Mouse (Mus musculus): ENCODE measurements around the gene Aasdh.

Aasdh gene

GRCm38 (mm10) chr5:76905405-76906154 is at the start of gene Aasdh:
Gene Aasdh, minus strand, starts transcription at chr5:76905514.
- DNase-seq (ENCODE audit: extremely low read depth, low read depth, low spot score), result peak; percentile 26

GRCm38 (mm10) chr5:76954271-76954900 is 49.1 kb upstream of the Aasdh start:
- peak; percentile 43 for DNase-seq (ENCODE audit: extremely low read depth, low read depth, low spot score)

- no peak for DNase-seq (ENCODE audit: extremely low read depth, low read depth, low spot score)
Observed at GRCm38 (mm10) chr5:76953794-76954193, 48.5 kb upstream of the Aasdh start.

GRCm38 (mm10) chr5:76952112-76953040 is 47.1 kb upstream of the Aasdh start:
- no peak for DNase-seq (ENCODE audit: extremely low read depth, low read depth, low spot score)

GRCm38 (mm10) chr5:76951106-76952027 is 46.1 kb upstream of the Aasdh start, which contains the start of the genes Paics and Ppat:
Gene Paics, plus strand, starts transcription at chr5:76951307.
Gene Ppat, minus strand, starts transcription at chr5:76951578.
- DNase-seq (ENCODE audit: extremely low read depth, low read depth, low spot score), result peak; percentile 62

- DNase-seq (ENCODE audit: extremely low read depth, low read depth, low spot score), result no peak
Observed at GRCm38 (mm10) chr5:76950343-76951105, 45.2 kb upstream of the Aasdh start.

GRCm38 (mm10) chr5:76947758-76948157 is 42.4 kb upstream of the Aasdh start:
- no peak for DNase-seq (ENCODE audit: extremely low read depth, low read depth, low spot score)

GRCm38 (mm10) chr5:76947142-76947541 is 41.8 kb upstream of the Aasdh start:
- DNase-seq (ENCODE audit: extremely low read depth, low read depth, low spot score), result no peak

GRCm38 (mm10) chr5:76945678-76946033 is 40.3 kb upstream of the Aasdh start:
- no peak for DNase-seq (ENCODE audit: extremely low read depth, low read depth, low spot score)

- DNase-seq (ENCODE audit: extremely low read depth, low read depth, low spot score), result no peak
Observed at GRCm38 (mm10) chr5:76944965-76945677, 39.8 kb upstream of the Aasdh start.

GRCm38 (mm10) chr5:76942505-76942904 is 37.2 kb upstream of the Aasdh start:
- no peak for DNase-seq (ENCODE audit: extremely low read depth, low read depth, low spot score)

- peak; percentile 62 for DNase-seq (ENCODE audit: extremely low read depth, low read depth, low spot score)
Observed at GRCm38 (mm10) chr5:76941975-76942374, 36.7 kb upstream of the Aasdh start.

GRCm38 (mm10) chr5:76939717-76940116 is 34.4 kb upstream of the Aasdh start:
- DNase-seq (ENCODE audit: extremely low read depth, low read depth, low spot score), result no peak

- DNase-seq (ENCODE audit: extremely low read depth, low read depth, low spot score), result no peak
Observed at GRCm38 (mm10) chr5:76929180-76929877, 24.0 kb upstream of the Aasdh start.

GRCm38 (mm10) chr5:76928124-76928832 is 23.0 kb upstream of the Aasdh start:
- no peak for DNase-seq (ENCODE audit: extremely low read depth, low read depth, low spot score)

- DNase-seq (ENCODE audit: extremely low read depth, low read depth, low spot score), result no peak
Observed at GRCm38 (mm10) chr5:76924296-76924695, 19.0 kb upstream of the Aasdh start.

GRCm38 (mm10) chr5:76923428-76923827 is 18.1 kb upstream of the Aasdh start:
- DNase-seq (ENCODE audit: extremely low read depth, low read depth, low spot score), result no peak

- no peak for DNase-seq (ENCODE audit: extremely low read depth, low read depth, low spot score)
Observed at GRCm38 (mm10) chr5:76922833-76923232, 17.5 kb upstream of the Aasdh start.
